Mouse (Mus musculus) hindbrain, embryonic 15.5 days (tissue): ENCODE measurements at regions not wholly inside any gene's neighbourhood (a gene's known extent, or its start where the extent isn't known, plus 50 kb on each side); places are given as distances from the start of the nearest gene placed in this dataset.

ENCODE experiments used
- ATAC-seq: fragments of 200-750 bp; cut with Nextera tagmentation; 2 replicates; pipeline ENCODE4 v1.8.0; 2017; ENCODE audit warnings: low read depth, moderate number of reproducible peaks, moderate TSS enrichment; ENCODE audit not compliant: low FRiP score
- H3K27ac ChIP-seq: fragments of 300-500 bp; sonication (generic); replicated peaks from 2 replicates; pipeline ENCODE4 v1.5.1; 2015; ENCODE audit warnings: mild to moderate bottlenecking, inconsistent platforms
- H3K27me3 ChIP-seq: fragments of 300-500 bp; sonication (generic); 2 replicates; pipeline ENCODE4 v1.6.1; 2015; ENCODE audit warnings: control low read depth, inconsistent platforms
- H3K36me3 ChIP-seq: fragments of 300-500 bp; sonication (generic); 2 replicates; pipeline ENCODE4 v1.6.1; 2015; ENCODE audit warnings: control low read depth, inconsistent platforms
- H3K4me1 ChIP-seq: fragments of 300-500 bp; sonication (generic); replicated peaks from 2 replicates; pipeline ENCODE4 v1.6.1; 2015; ENCODE audit warnings: control low read depth, inconsistent platforms
- H3K4me2 ChIP-seq: fragments of 300-500 bp; sonication (generic); 2 replicates; pipeline ENCODE4 v1.6.1; 2015; ENCODE audit warnings: moderate library complexity, mild to moderate bottlenecking, inconsistent platforms
- H3K4me3 ChIP-seq: fragments of 300-500 bp; sonication (generic); 2 replicates; pipeline ENCODE4 v1.5.1; 2015; ENCODE audit warnings: mild to moderate bottlenecking, inconsistent platforms
- H3K9ac ChIP-seq: fragments of 300-500 bp; sonication (generic); 2 replicates; pipeline ENCODE4 v1.6.1; 2015; ENCODE audit warnings: inconsistent platforms
- H3K9me3 ChIP-seq: fragments of 300-500 bp; sonication (generic); 2 replicates; pipeline ENCODE4 v1.6.1; 2016; ENCODE audit warnings: control low read depth, inconsistent platforms
- WGBS: fragments of 180-500 bp; shearing (Covaris S2); methylation state at CpG from one replicate; pipeline ENCODE4 v1.1.7; 2015; 5-methylcytosine and 5-hydroxymethylcytosine counted together

GRCm38 (mm10) chr16:25042669-25043440, 243.8 kb upstream of the Tprg start:
- WGBS = 68% methylated on average over 8 of the region's 8 CpGs
- Histone ChIP-seq H3K9me3 (no peaks in the 10 kb centered on the region), H3K4me3 (no peak overlapping the region), H3K4me1 (no peaks in the 10 kb centered on the region), H3K9ac (no peak overlapping the region), H3K27ac (no peak overlapping the region), H3K36me3 (no peaks in the 10 kb centered on the region), H3K4me2 (no peak overlapping the region), H3K27me3 (no peaks in the 10 kb centered on the region)
- no peak for ATAC-seq

DNA sequence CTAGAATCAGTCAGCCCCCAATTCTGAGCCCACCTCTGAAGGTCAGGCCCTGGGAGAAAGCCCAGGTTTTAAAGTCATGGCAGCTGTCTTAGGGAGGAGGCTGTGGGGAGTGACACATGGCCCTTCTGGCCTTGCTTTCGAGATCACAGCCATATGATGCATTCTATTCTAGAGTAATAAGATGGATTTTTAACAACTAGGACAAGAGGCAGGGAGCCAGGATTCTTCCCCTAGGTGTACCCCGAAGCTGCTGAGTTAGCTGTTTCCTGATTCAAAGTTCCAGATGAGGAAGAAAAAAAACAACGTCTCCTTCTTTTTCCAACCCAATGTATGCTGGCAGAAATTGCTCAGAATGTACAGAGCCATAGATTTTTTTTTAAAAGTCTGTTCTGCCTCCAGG, 242.0 kb upstream of the Tprg start:
- H3K4me1 ChIP-seq = no peaks in the 10 kb centered on the region
- H3K9ac ChIP-seq = no peak overlapping the region
- no peaks in the 10 kb centered on the region for H3K36me3 ChIP-seq
- no peak overlapping the region for H3K27ac ChIP-seq
- H3K9me3 ChIP-seq = no peaks in the 10 kb centered on the region
- H3K4me3 ChIP-seq = no peak overlapping the region
- no peaks in the 10 kb centered on the region for H3K27me3 ChIP-seq
- no peak for ATAC-seq
- H3K4me2 ChIP-seq = no peak overlapping the region
- WGBS = 76% methylated on average over 3 of the region's 3 CpGs

DNA sequence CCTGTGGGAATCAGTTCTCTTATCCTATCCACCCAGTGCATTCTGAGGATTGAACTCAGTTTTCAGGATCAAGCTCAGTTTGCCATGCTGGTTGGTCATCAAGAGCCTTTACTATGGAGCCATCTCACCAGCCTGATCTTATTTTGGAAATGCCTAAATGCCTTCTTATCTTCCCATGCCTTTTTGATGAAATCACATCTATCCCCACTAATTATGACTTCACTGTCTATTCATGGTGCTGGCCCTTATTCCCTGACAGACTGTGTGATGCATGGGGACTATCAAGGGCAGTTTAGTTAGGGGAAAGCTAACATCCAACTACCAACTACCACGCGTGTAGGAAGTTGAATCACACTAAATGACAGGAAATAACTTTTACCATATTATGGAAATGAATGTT, 238.9 kb upstream of the Tprg start:
- Histone ChIP-seq H3K36me3 (no peaks in the 10 kb centered on the region), H3K4me2 (no peak overlapping the region), H3K27me3 (no peaks in the 10 kb centered on the region), H3K9me3 (no peaks in the 10 kb centered on the region), H3K4me1 (no peaks in the 10 kb centered on the region), H3K9ac (no peak overlapping the region), H3K4me3 (no peak overlapping the region), H3K27ac (no peak overlapping the region)
- no peak for ATAC-seq
- 96% methylated on average over 2 of the region's 2 CpGs for WGBS

DNA sequence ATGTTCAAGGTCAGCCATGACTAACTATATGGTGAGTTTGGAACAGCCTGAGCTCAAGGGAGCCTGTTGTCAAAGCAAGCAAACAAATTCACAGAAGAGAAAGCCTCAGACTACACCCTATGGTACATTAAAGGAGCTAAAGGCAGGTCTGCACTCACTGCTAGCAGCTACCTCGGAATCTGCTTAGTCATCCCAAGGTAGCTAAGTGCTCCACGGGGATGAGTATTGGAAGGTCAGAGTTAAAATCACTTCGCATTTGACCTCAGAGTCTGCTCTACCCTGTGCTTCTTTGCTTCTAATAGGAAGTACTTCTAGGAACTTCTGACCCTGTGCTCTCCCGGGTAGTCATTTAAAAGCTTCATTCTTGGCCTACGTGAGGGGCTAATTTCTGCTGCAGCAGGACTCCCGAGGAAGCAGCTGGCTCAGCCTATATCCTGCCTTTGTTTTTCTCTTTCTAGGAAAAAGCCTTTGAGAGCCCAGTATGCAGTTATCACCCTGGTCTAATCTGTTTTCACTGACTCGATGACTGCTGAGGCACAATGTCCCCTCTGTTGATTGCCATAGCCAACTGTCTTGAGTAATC, 236.6 kb upstream of the Tprg start:
- H3K9me3 ChIP-seq = no peaks in the 10 kb centered on the region
- no peak overlapping the region for H3K4me3 ChIP-seq
- H3K27ac ChIP-seq = no peak overlapping the region
- H3K36me3 ChIP-seq = no peaks in the 10 kb centered on the region
- H3K9ac ChIP-seq = no peak overlapping the region
- H3K4me1 ChIP-seq = no peaks in the 10 kb centered on the region
- H3K4me2 ChIP-seq = no peak overlapping the region
- ATAC-seq = no peak
- 0 out of 2 replicates have a peak, but pooled peaks cover 3% of the 10 kb centered on the region for H3K27me3 ChIP-seq
- WGBS = 64% methylated on average over 7 of the region's 7 CpGs

DNA sequence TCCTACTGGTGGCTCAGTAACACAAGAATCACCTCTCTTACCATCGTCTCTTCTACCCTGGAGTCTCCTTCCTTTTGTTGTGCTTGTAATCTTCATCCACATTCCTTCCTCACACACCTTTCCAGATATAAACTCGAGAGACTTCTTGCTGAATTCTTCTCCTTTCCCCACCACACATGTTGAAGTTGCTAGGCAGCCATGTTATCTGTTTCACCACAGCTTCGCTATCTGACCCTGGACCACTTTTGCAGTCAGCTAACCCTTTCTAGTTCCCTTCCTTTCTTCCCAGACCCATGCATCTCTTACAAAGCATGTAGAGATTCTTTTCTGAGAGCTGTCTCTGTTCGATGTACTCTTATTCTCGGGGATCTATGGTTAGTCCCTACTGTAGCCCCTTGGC, 235.6 kb upstream of the Tprg start:
- H3K27me3 ChIP-seq = 0 out of 2 replicates have a peak, but pooled peaks cover 3% of the 10 kb centered on the region
- H3K27ac ChIP-seq = no peak overlapping the region
- H3K9ac ChIP-seq = no peak overlapping the region
- H3K4me2 ChIP-seq = no peak overlapping the region
- ATAC-seq = no peak
- 90% methylated on average over 5 of the region's 5 CpGs for WGBS
- H3K4me3 ChIP-seq = no peak overlapping the region
- H3K4me1 ChIP-seq = no peaks in the 10 kb centered on the region
- no peaks in the 10 kb centered on the region for H3K36me3 ChIP-seq
- H3K9me3 ChIP-seq = no peaks in the 10 kb centered on the region

GRCm38 (mm10) chr16:25052428-25052827, 234.2 kb upstream of the Tprg start:
- no peaks in the 10 kb centered on the region for H3K4me1 ChIP-seq
- 0 out of 2 replicates have a peak, but pooled peaks cover 6% of the 10 kb centered on the region for H3K27me3 ChIP-seq
- no peaks in the 10 kb centered on the region for H3K9me3 ChIP-seq
- 63% methylated on average over 5 of the region's 5 CpGs for WGBS
- H3K36me3 ChIP-seq = no peaks in the 10 kb centered on the region
- no peak overlapping the region for H3K27ac ChIP-seq
- H3K9ac ChIP-seq = no peak overlapping the region
- no peak for ATAC-seq
- no peak overlapping the region for H3K4me3 ChIP-seq
- H3K4me2 ChIP-seq = no peak overlapping the region

GRCm38 (mm10) chr16:25052917-25053343, 233.7 kb upstream of the Tprg start:
- 59% methylated on average over 5 of the region's 5 CpGs for WGBS
- no peak overlapping the region for H3K9ac ChIP-seq
- no peak for ATAC-seq

DNA sequence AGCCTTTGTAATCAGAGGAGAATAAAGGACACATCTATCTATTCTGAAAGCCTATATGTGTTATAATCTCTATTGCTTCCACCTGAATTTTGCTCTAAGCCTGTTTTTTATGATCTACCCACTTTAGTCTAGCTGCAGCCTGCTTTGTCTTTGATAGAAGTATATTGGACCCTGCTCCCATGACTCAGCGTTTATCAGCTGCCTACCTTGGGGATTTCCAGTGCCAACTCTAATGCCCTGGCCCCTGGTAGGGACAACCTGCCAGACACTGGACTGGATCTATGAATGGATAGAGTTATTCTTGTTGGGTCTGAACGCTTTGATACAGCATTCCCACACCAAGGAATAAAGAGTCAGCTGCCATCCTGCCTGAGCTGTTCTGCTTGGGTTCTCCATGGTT, 232.3 kb upstream of the Tprg start:
- H3K4me3 ChIP-seq = no peak overlapping the region

More at GRCm38 (mm10) chr16:25052917-25053343, 233.7 kb upstream of the Tprg start:
- no peak overlapping the region for H3K4me2 ChIP-seq
- H3K36me3 ChIP-seq = no peaks in the 10 kb centered on the region
- H3K27ac ChIP-seq = no peak overlapping the region
- 0 out of 2 replicates have a peak, but pooled peaks cover 6% of the 10 kb centered on the region for H3K27me3 ChIP-seq
- H3K9me3 ChIP-seq = no peaks in the 10 kb centered on the region
- 0 out of 2 replicates have a peak, but pooled peaks cover under 1% of the 10 kb centered on the region for H3K4me1 ChIP-seq
- H3K4me3 ChIP-seq = no peak overlapping the region

DNA sequence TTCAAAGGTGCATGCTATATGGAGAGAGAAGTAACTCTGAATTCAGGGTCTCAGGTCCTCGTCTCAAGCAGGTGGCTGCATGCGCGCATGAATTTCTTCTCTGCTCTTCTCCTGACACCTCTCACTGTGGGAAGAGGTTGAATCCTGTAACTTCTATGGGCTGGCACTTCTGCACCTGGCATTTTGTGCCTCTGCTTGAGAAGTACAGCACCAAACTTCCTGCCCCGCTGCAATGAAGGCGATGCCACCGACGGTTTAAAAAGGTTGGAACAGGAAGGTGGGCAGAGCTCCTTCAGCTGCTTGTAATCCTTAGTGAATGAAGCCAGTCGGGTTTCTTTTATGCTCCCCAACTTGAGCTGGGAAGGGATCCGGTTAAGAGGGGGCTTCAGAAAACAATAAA, 231.2 kb upstream of the Tprg start:
- Histone ChIP-seq H3K36me3 (no peaks in the 10 kb centered on the region), H3K9ac (no peak overlapping the region), H3K4me2 (no peak overlapping the region), H3K9me3 (no peaks in the 10 kb centered on the region), H3K4me1 (peaks cover 20% of the 10 kb centered on the region), H3K27ac (no peak overlapping the region), H3K4me3 (no peak overlapping the region), H3K27me3 (0 out of 2 replicates have a peak, but pooled peaks cover 9% of the 10 kb centered on the region)
- WGBS = 76% methylated on average over 9 of the region's 9 CpGs
- no peak for ATAC-seq

More for the DNA sequence above, 232.3 kb upstream of the Tprg start:
- Histone ChIP-seq H3K27me3 (0 out of 2 replicates have a peak, but pooled peaks cover 6% of the 10 kb centered on the region), H3K36me3 (no peaks in the 10 kb centered on the region), H3K9ac (no peak overlapping the region), H3K9me3 (no peaks in the 10 kb centered on the region), H3K4me1 (peaks cover 10% of the 10 kb centered on the region), H3K4me2 (no peak overlapping the region), H3K27ac (no peak overlapping the region)
- WGBS = 89% methylated on average over 2 of the region's 2 CpGs
- no peak for ATAC-seq

DNA sequence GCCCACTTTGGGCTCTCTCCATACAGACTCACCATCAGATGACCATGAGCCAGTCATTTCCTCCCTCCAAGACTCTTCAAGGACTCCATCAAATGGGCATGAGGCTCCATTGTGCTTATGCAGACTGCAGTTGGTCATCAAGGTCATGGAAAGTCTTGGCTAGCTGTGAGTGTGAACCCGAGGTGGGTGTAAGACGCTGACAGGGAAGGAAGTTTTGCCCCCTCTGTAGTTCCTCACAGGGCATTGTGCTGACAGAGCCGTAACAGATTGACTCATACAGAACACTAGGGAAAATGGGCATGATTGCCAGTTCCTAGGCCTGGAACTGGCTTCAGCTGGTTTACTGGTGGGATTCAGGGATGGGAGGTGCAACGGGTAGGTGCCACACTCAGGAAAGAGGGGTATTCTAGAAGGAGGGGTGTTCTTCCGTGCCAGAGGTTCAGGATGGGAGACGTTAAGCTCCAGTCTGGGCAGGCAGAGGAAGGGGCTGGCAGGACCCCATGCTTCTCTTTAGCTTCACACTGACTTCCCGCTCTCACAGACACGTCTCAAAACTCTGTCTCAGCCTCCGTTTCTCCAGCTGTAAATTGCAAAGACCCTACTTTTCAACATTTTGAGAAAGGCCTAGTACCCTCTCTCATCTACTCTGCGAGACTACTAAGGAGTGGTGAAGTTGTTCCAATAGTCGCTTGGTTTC, 228.4 kb upstream of the Tprg start:
- Histone ChIP-seq H3K27me3 (peaks cover 14% of the 10 kb centered on the region), H3K4me3 (peak overlapping the region; percentile 56), H3K9ac (peak overlapping the region; percentile 67; the same call in 1 of the 2 replicates), H3K4me1 (peaks cover 20% of the 10 kb centered on the region), H3K4me2 (peak overlapping the region; percentile 82), H3K36me3 (no peaks in the 10 kb centered on the region), H3K27ac (peak overlapping the region; percentile 94), H3K9me3 (no peaks in the 10 kb centered on the region)
- ATAC-seq = no peak
- WGBS = 22% methylated on average over 11 of the region's 11 CpGs

DNA sequence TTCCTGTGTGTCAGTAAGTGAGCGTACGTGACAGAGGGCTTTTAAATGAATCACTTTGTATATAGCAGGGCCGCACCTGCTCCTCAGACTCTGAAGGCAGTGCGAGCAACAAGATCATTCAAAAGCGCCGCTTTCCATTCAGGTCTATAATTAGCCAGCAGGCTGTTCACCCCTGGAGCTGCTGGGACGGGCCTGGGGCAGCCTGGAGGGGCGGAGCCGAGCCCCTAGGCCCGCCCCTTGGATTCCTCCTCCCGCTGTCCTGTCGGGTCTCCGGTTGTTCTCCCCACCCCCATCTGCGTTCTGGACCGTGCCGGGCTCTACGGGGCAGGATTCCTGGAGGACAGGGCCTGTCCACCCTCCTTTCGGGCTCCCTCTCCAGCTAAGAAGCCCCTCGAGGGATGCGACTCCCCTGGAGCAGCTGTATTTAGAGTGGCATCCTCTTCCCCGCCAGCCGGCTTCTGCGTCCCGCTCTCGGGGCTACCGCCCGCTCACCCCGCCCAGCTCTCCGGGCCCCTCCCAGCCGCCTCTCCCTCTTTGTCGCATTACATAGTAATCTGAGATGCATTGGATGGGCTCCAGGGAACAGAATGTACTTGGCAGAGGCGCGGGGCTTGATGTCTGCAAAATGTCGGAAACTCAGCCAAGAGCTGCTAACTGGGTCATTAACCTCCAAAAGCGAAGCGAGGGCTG, 227.7 kb upstream of the Tprg start:
- ATAC-seq = peak; percentile 94
- peak overlapping the region; percentile 67 for H3K9ac ChIP-seq
- under 1% methylated on average over 36 of the region's 36 CpGs for WGBS

More for the DNA sequence above, 227.7 kb upstream of the Tprg start:
- Histone ChIP-seq H3K36me3 (no peaks in the 10 kb centered on the region), H3K4me1 (peaks cover 20% of the 10 kb centered on the region), H3K4me3 (peak overlapping the region; percentile 56), H3K27ac (peak overlapping the region; percentile 94), H3K27me3 (peaks cover 22% of the 10 kb centered on the region), H3K4me2 (peak overlapping the region; percentile 82), H3K9me3 (no peaks in the 10 kb centered on the region)
